Mouse (Mus musculus) lung, adult 2 months (tissue): ENCODE measurements around the gene Ptpra.

Source experiments
- CTCF ChIP-seq: fragments of 200-500 bp; IDR thresholded peaks from 2 replicates; pipeline ENCODE4 v1.5.1; 2011; ENCODE audit warnings: mild to moderate bottlenecking, low read length, control low read depth; ENCODE audit not compliant: insufficient read depth
- POLR2A ChIP-seq: fragments of 200-500 bp; IDR thresholded peaks from 2 replicates; pipeline ENCODE4 v1.6.1; 2011; ENCODE audit warnings: low read depth, mild to moderate bottlenecking, control low read depth, low read length, borderline replicate concordance; ENCODE audit errors: extremely low read depth

GRCm38 (mm10) chr2:130563212-130564055 is 113.4 kb downstream of the Ptpra start, which contains the start of gene Mrps26:
- TF ChIP-seq CTCF (peak; percentile 38; the same call in 1 of the 2 replicates), POLR2A (peak; percentile 78; the same call in 1 of the 2 replicates)
